Mouse (Mus musculus): Measurements from ENCODE around the gene Brf1.

The Brf1 gene

GRCm38 (mm10) chr12:112976371-112977073 lies 24.0 kb downstream of the Brf1 start, which contains the start of gene Btbd6:
Gene Btbd6 (plus strand): TSS chr12:112976482.
- peak; percentile 91 for DNase-seq

- DNase-seq = no peak
These were observed 25.8 kb downstream of the Brf1 start for GRCm38 (mm10) chr12:112974736-112975135.

GRCm38 (mm10) chr12:112969616-112970015 lies 30.9 kb downstream of the Brf1 start:
- no peak for DNase-seq

GRCm38 (mm10) chr12:112968943-112969342 lies 31.6 kb downstream of the Brf1 start:
- no peak for DNase-seq

GRCm38 (mm10) chr12:112965783-112966182 lies 34.7 kb downstream of the Brf1 start:
- DNase-seq = no peak

GRCm38 (mm10) chr12:112961872-112962271 lies 38.6 kb downstream of the Brf1 start:
- no peak for DNase-seq

- no peak for DNase-seq
These were observed 39.1 kb downstream of the Brf1 start for GRCm38 (mm10) chr12:112961428-112961827.

GRCm38 (mm10) chr12:112959421-112959820 lies 41.1 kb downstream of the Brf1 start:
- peak; percentile 58 for DNase-seq

- DNase-seq = peak; percentile 55
These were observed 42.2 kb downstream of the Brf1 start for GRCm38 (mm10) chr12:112958303-112958702.

GRCm38 (mm10) chr12:112955800-112956199 lies 44.7 kb downstream of the Brf1 start:
- DNase-seq = peak; percentile 73

- no peak for DNase-seq
These were observed 47.5 kb downstream of the Brf1 start for GRCm38 (mm10) chr12:112952926-112953565.

- no peak for DNase-seq
These were observed 48.1 kb downstream of the Brf1 start for GRCm38 (mm10) chr12:112952433-112952832.

- no peak for DNase-seq
These were observed 49.2 kb downstream of the Brf1 start for GRCm38 (mm10) chr12:112951150-112951842.

GRCm38 (mm10) chr12:112950761-112951129 lies 49.8 kb downstream of the Brf1 start:
- DNase-seq = no peak

GRCm38 (mm10) chr12:112950040-112950760 lies 50.3 kb downstream of the Brf1 start:
- DNase-seq = peak; percentile 81

GRCm38 (mm10) chr12:112947307-112947706 lies 53.2 kb downstream of the Brf1 start:
- DNase-seq = peak; percentile 50

GRCm38 (mm10) chr12:112943669-112944068 lies 56.8 kb downstream of the Brf1 start:
- DNase-seq = no peak

GRCm38 (mm10) chr12:112941776-112942713 lies 58.5 kb downstream of the Brf1 start, which contains the start of gene Nudt14:
Gene Nudt14 (minus strand): TSS chr12:112942124.
- DNase-seq = peak; percentile 78

GRCm38 (mm10) chr12:112941156-112941775 lies 59.2 kb downstream of the Brf1 start:
- DNase-seq = no peak

GRCm38 (mm10) chr12:112940710-112941109 lies 59.8 kb downstream of the Brf1 start:
- no peak for DNase-seq

- no peak for DNase-seq
These were observed 60.3 kb downstream of the Brf1 start for GRCm38 (mm10) chr12:112940238-112940637.
